Mouse (Mus musculus) CH12.LX (cell line): ENCODE measurements at regions not wholly inside any gene's neighbourhood (a gene's known extent, or its start where the extent isn't known, plus 50 kb on each side); places are given as distances from the start of the nearest gene placed in this dataset.

Source experiments
- CTCF ChIP-seq, 2 experiments: IDR thresholded peaks in 1 of 2; conservative IDR thresholded peaks in 1 of 2; 2 replicates each; pipeline ENCODE4 v1.5.1; 2011 to 2012; ENCODE audit warnings: low read depth in 2 of 2, low read length in 2 of 2, improper control_type of control experiment in 1 of 2, inconsistent platforms in 1 of 2, mild to moderate bottlenecking in 1 of 2, moderate library complexity in 1 of 2
- MAX ChIP-seq: IDR thresholded peaks from 2 replicates; pipeline ENCODE4 v1.6.1; 2011; ENCODE audit warnings: low read length, improper control_type of control experiment
- MEF2A ChIP-seq: IDR thresholded peaks from 2 replicates; pipeline ENCODE4 v1.6.1; 2014; ENCODE audit warnings: low read depth, mild to moderate bottlenecking, inconsistent platforms, low read length, improper control_type of control experiment, borderline replicate concordance
- MYC ChIP-seq: IDR thresholded peaks from 2 replicates; pipeline ENCODE4 v1.6.1; 2011; ENCODE audit warnings: low read depth, mild to moderate bottlenecking, improper control_type of control experiment, low read length
- NELFE ChIP-seq: IDR thresholded peaks from 2 replicates; pipeline ENCODE4 v1.6.1; 2011; ENCODE audit warnings: low read depth, low read length, improper control_type of control experiment
- POLR2AphosphoS2 ChIP-seq: IDR thresholded peaks from 2 replicates; pipeline ENCODE4 v1.6.1; 2011; ENCODE audit warnings: low read depth, low read length, improper control_type of control experiment
- RCOR1 ChIP-seq: conservative IDR thresholded peaks from 2 replicates; pipeline ENCODE4 v1.6.1; 2012; ENCODE audit warnings: low read depth, mild to moderate bottlenecking, inconsistent platforms, low read length, improper control_type of control experiment
- SIN3A ChIP-seq: IDR thresholded peaks from 2 replicates; pipeline ENCODE4 v1.6.1; 2012; ENCODE audit warnings: low read length, improper control_type of control experiment, inconsistent platforms
- UBTF ChIP-seq: IDR thresholded peaks from 2 replicates; pipeline ENCODE4 v1.6.1; 2012; ENCODE audit warnings: low read depth, mild to moderate bottlenecking, inconsistent platforms, low read length, improper control_type of control experiment, moderate library complexity
- ZNF384 ChIP-seq: IDR thresholded peaks from 2 replicates; pipeline ENCODE4 v1.6.1; 2012; ENCODE audit warnings: low read depth, low read length, improper control_type of control experiment, inconsistent platforms

DNA sequence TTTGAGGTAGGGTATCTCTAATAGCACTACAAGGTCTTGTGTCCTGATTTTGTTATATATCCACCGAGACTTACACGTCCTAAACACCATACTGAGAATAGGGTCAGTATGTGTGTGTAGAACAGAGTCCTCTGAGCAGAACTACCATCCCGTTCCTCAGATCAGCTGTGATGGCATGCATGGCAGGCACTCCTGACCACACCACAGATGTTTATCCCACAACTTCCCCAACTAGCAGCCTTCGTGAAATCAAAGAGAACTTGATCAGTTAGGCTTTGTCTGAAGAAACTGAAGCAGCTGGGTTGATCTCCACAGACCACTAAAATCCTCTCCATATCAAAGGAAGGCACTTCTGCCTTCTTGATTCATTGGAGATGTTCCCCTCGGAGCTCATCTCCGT is 68.3 kb upstream of the Pitrm1 start:
- TF ChIP-seq UBTF = no peak
- TF ChIP-seq CTCF (conservative IDR thresholded peaks at IDR 0.05 in 1 of 2, IDR thresholded peaks at IDR 0.05 in 1 of 2; ENCODE audit: low read depth in 2 of 2, low read length in 2 of 2) = no peak
- TF ChIP-seq MEF2A = no peak
- TF ChIP-seq SIN3A = no peak
- TF ChIP-seq MAX = no peak
- no peak for TF ChIP-seq RCOR1
- no peak for TF ChIP-seq POLR2AphosphoS2
- no peak for TF ChIP-seq MYC
- no peak for TF ChIP-seq NELFE
- TF ChIP-seq ZNF384 = no peak
